Mouse (Mus musculus) midbrain, embryonic 13.5 days (tissue): ENCODE measurements around the gene Psg25. TPM values are rescaled to one million over a fixed set of nuclear protein-coding genes. Genes with fewer than 3 reads are reported as not detected.
"Not testable (repeated sequence)": the region's sequence is repeated elsewhere in the genome, so short reads cannot be mapped to it uniquely, and the experiment has no call there.

Source experiments
- ATAC-seq: fragments of 200-750 bp; cut with Nextera tagmentation; 2 replicates; pipeline ENCODE4 v1.8.0; 2017; ENCODE audit warnings: mild to moderate bottlenecking, moderate TSS enrichment, moderate library complexity
- H3K27ac ChIP-seq: fragments of 300-500 bp; sonication (generic); 2 replicates; pipeline ENCODE4 v1.5.1; 2015; ENCODE audit warnings: inconsistent platforms, mild to moderate bottlenecking, moderate library complexity
- H3K27me3 ChIP-seq: fragments of 300-500 bp; sonication (generic); 2 replicates; pipeline ENCODE4 v1.6.1; 2015; ENCODE audit warnings: mild to moderate bottlenecking, inconsistent platforms
- H3K36me3 ChIP-seq: fragments of 300-500 bp; sonication (generic); 2 replicates; pipeline ENCODE4 v1.6.1; 2015; ENCODE audit warnings: mild to moderate bottlenecking, inconsistent platforms
- H3K4me1 ChIP-seq: fragments of 300-500 bp; sonication (generic); replicated peaks from 2 replicates; pipeline ENCODE4 v1.6.1; 2015; ENCODE audit warnings: inconsistent platforms
- H3K4me2 ChIP-seq: fragments of 300-500 bp; sonication (generic); replicated peaks from 2 replicates; pipeline ENCODE4 v1.6.1; 2015; ENCODE audit warnings: moderate library complexity, mild to moderate bottlenecking, inconsistent platforms
- H3K4me3 ChIP-seq: fragments of 300-500 bp; sonication (generic); replicated peaks from 2 replicates; pipeline ENCODE4 v1.5.1; 2015; ENCODE audit warnings: mild to moderate bottlenecking, inconsistent platforms
- H3K9ac ChIP-seq: fragments of 300-500 bp; sonication (generic); replicated peaks from 2 replicates; pipeline ENCODE4 v1.6.1; 2015; ENCODE audit warnings: mild to moderate bottlenecking, inconsistent platforms
- H3K9me3 ChIP-seq: fragments of 300-500 bp; sonication (generic); 2 replicates; pipeline ENCODE4 v1.6.1; 2016; ENCODE audit warnings: mild to moderate bottlenecking, inconsistent platforms
- WGBS: fragments of 180-500 bp; shearing (Covaris S2); methylation state at CpG from one replicate; pipeline ENCODE4 v1.1.7; 2015; 5-methylcytosine and 5-hydroxymethylcytosine counted together
- polyA plus RNA-seq: library from polyadenylated mRNA; unstranded; fragments of >200 nt; fragmentation: Nextera tagmentation; extraction: Ambion mirVana; gene quantifications from 2 replicates; pipeline ENCODE4 v1.2.1, GENCODE M21; 2015

The Psg25 gene
- not detected in 2 replicates for polyA plus RNA-seq

DNA sequence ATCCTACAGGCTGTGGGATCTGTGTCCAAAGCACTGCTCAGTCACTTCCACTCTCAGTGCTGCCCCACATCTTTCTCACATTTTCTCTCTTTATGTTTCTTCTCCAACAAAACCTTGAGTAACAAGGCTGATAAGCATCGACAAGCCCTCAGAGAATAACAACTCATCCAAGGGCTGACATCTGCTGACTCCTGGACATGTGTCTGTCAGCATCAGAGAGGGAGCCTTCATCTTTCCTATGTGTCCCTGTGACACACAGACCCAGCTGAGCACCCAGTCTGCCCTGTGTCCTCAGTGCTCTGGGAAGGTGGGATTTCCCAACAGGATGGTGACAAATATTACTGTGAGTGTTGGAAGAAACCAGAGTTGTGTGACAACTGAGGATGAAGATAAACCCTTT is at the start of gene Psg25:
Gene Psg25, minus strand, starts transcription at position 101 of the 400 bp plus-strand sequence.
- Histone ChIP-seq H3K36me3 (no peaks in the 10 kb centered on the region), H3K9me3 (peaks cover 4% of the 10 kb centered on the region; the same call in 1 of the 2 replicates), H3K9ac (no peak within 1 kb of the TSS), H3K27ac (no peak within 1 kb of the TSS), H3K4me3 (no peak within 1 kb of the TSS), H3K4me1 (no peaks in the 10 kb centered on the region), H3K27me3 (no peaks in the 10 kb centered on the region), H3K4me2 (no peak within 1 kb of the TSS)
- no peak for ATAC-seq
- 69% methylated on average over 1 of the region's 1 CpGs for WGBS

- H3K4me2 ChIP-seq: no peak within 1 kb of the TSS
Measured at GRCm38 (mm10) chr7:18567205-18567604, 35.1 kb upstream of the Psg25 start, which contains the start of gene Psg27. Gene Psg27 (minus strand): TSS chr7:18567305.

GRCm38 (mm10) chr7:18559850-18560249 is 27.8 kb upstream of the Psg25 start:
- Histone ChIP-seq H3K4me3 (no peak overlapping the region), H3K36me3 (no peaks in the 10 kb centered on the region), H3K27ac (no peak overlapping the region), H3K4me1 (no peaks in the 10 kb centered on the region), H3K9ac (no peak overlapping the region), H3K9me3 (peaks cover 9% of the 10 kb centered on the region; the same call in 1 of the 2 replicates), H3K27me3 (no peaks in the 10 kb centered on the region), H3K4me2 (no peak overlapping the region)
- no peak for ATAC-seq

More at GRCm38 (mm10) chr7:18567205-18567604, 35.1 kb upstream of the Psg25 start, which contains the start of gene Psg27:
- Histone ChIP-seq H3K4me3 (no peak within 1 kb of the TSS), H3K9ac (no peak within 1 kb of the TSS), H3K36me3 (no peaks in the 10 kb centered on the region), H3K4me1 (no peaks in the 10 kb centered on the region), H3K27ac (no peak within 1 kb of the TSS), H3K27me3 (no peaks in the 10 kb centered on the region), H3K9me3 (peaks cover 9% of the 10 kb centered on the region; the same call in 1 of the 2 replicates)
- no peak for ATAC-seq
- WGBS: 79% methylated on average over 3 of the region's 3 CpGs

DNA sequence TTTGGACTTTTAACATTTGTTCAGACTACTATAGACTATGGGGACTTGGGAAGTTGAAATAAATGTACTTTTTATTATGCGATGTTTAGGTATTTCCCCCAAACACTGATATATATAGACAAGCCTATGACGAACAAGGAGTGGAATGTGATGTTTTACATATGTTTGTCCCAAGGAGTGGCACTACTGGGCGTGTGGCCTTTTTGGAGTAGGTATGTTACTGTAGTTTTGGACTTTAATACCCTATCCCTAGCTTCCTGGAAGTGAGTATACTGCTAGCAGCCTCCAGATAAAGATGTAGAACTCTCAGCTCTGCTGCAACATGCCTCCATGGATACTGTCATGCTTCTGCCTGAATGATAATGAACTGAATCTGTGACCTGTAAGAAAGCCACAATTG is 23.7 kb upstream of the Psg25 start:
- H3K27ac ChIP-seq, ATAC-seq, H3K36me3 ChIP-seq, H3K9me3 ChIP-seq, H3K4me1 ChIP-seq, H3K9ac ChIP-seq, H3K27me3 ChIP-seq, H3K4me2 ChIP-seq, H3K4me3 ChIP-seq: not testable (repeated sequence)
- 86% methylated on average over 3 of the region's 3 CpGs for WGBS

DNA sequence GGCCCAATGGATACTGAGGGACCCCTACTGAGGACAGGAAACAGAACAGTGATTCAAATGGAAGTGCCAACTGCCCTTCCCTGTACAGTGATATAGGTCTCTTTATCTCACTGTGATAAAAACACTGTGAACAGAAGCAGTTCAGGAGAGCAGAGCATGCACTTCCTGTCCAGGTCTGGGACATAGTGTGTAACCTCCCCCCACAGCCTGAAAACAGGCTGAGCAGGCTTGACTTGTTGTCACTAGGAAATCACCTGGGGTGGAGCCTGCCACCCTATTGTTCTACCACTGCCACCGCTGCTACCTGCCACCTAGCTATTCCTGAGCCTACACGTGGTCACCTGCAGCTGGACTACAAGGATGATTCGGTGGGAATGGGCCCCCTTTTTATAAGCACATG is 1.4 kb upstream of the Psg25 start:
- Histone ChIP-seq H3K27me3 (no peaks in the 10 kb centered on the region), H3K36me3 (no peaks in the 10 kb centered on the region), H3K4me1 (no peaks in the 10 kb centered on the region), H3K27ac (no peak overlapping the region), H3K9me3 (peaks cover 4% of the 10 kb centered on the region; the same call in 1 of the 2 replicates), H3K4me2 (no peak overlapping the region), H3K9ac (no peak overlapping the region), H3K4me3 (no peak overlapping the region)
- WGBS: 61% methylated on average over 3 of the region's 3 CpGs
- ATAC-seq: no peak

DNA sequence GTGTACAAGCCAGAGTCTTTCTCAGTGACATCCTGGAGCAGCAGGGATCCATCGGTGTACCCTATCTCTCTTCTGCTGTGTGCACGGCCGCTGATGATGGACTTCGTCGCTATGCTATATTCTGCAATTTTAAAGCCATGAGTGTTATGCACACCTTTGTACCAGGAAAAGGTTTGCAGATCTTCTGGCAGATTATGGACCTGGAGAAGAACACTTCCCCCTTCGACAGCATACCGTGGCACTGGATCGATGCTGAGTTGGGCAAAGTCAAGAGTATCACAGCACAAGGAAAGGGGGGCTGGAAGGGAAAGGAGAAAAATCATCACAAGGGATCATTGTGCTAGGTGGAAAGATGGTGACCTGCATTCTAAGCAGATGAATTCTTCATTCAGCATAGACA is 7.4 kb downstream of the Psg25 start:
- no peak for ATAC-seq
- 95% methylated on average over 8 of the region's 8 CpGs for WGBS

GRCm38 (mm10) chr7:18512848-18513247 is 19.2 kb downstream of the Psg25 start:
- H3K9ac ChIP-seq, H3K36me3 ChIP-seq, H3K4me3 ChIP-seq, H3K4me2 ChIP-seq, H3K9me3 ChIP-seq, H3K27ac ChIP-seq, H3K27me3 ChIP-seq, ATAC-seq, H3K4me1 ChIP-seq: not testable (repeated sequence)

More for the DNA sequence above, 7.4 kb downstream of the Psg25 start:
- no peak overlapping the region for H3K4me3 ChIP-seq
- no peak overlapping the region for H3K4me2 ChIP-seq
- H3K27ac ChIP-seq: no peak overlapping the region
- H3K36me3 ChIP-seq: no peaks in the 10 kb centered on the region
- H3K9ac ChIP-seq: no peak overlapping the region
- 0 out of 2 replicates have a peak, but pooled peaks cover 6% of the 10 kb centered on the region for H3K9me3 ChIP-seq
- no peaks in the 10 kb centered on the region for H3K4me1 ChIP-seq
- no peaks in the 10 kb centered on the region for H3K27me3 ChIP-seq

- H3K36me3 ChIP-seq, H3K9ac ChIP-seq, H3K27me3 ChIP-seq, H3K4me1 ChIP-seq, H3K27ac ChIP-seq, H3K9me3 ChIP-seq, H3K4me2 ChIP-seq, H3K4me3 ChIP-seq, ATAC-seq: not testable (repeated sequence)
- 65% methylated on average over 2 of the region's 2 CpGs for WGBS
Measured at GRCm38 (mm10) chr7:18512417-18512816, 19.7 kb downstream of the Psg25 start.

DNA sequence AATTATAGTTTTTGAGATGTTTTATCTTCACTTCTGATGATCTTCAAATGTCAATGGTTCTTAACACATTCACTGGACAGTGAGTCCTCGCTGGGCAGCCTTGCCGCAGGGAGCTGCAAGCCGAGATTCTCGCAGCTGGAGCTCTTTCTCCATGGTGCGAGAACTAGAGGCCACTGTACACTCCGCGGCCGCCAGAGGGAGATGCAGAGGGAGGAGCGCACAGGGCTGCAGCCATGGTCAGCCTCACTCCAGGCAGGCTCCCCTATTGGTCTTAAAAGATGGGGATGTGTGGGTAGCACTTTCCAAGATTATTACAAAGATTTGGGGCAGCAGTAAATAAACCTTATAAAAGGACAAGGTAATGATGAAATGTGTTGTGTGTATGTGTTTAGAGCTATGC is 20.6 kb downstream of the Psg25 start:
- H3K27ac ChIP-seq: no peak overlapping the region

DNA sequence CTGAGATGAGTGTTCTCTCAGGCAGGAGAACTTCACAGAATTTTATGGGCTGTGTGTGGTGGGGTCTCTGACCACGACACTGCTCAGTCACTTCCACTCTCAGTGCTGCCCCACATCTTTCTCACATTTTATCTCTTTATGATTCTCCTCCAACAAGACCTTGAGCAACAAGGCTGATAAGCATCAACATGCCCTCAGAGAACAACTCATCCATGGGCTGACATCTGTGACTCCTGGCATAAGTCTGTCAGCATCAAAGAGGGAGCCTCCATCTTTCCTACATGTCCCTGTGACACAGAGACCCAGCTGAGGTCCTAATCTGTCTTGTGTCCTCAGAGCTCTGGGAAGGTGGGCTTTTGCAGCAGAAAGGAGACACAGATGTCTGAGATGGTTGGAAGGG is 48.0 kb downstream of the Psg25 start, which contains the start of gene Psg26:
Gene Psg26, minus strand, starts transcription at position 101 of the 400 bp plus-strand sequence.
- Histone ChIP-seq H3K27ac (no peak within 1 kb of the TSS), H3K36me3 (no peaks in the 10 kb centered on the region), H3K9me3 (peaks cover 38% of the 10 kb centered on the region), H3K27me3 (no peaks in the 10 kb centered on the region), H3K4me1 (no peaks in the 10 kb centered on the region), H3K4me2 (no peak within 1 kb of the TSS), H3K4me3 (no peak within 1 kb of the TSS), H3K9ac (no peak within 1 kb of the TSS)
- ATAC-seq: no peak
- WGBS: 62% methylated on average over 1 of the region's 1 CpGs

More for the DNA sequence above, 20.6 kb downstream of the Psg25 start:
- H3K36me3 ChIP-seq: no peaks in the 10 kb centered on the region
- H3K4me2 ChIP-seq: no peak overlapping the region
- H3K9ac ChIP-seq: no peak overlapping the region
- no peak overlapping the region for H3K4me3 ChIP-seq
- 19% methylated on average over 9 of the region's 9 CpGs for WGBS
- no peaks in the 10 kb centered on the region for H3K4me1 ChIP-seq
- H3K27me3 ChIP-seq: no peaks in the 10 kb centered on the region
- no peaks in the 10 kb centered on the region for H3K9me3 ChIP-seq
- ATAC-seq: no peak

Other genes with a start within 250 kb of the Psg25 start
- gene Psg18, start 177.3 kb downstream of the Psg25 start, polyA plus RNA-seq: not detected in 2 replicates
- not detected in 2 replicates for gene Psg28, start 100.2 kb downstream of the Psg25 start, polyA plus RNA-seq
- not detected in 2 replicates for gene Psg26, start 48.1 kb downstream of the Psg25 start, polyA plus RNA-seq
- not detected in 2 replicates for gene Psg27, start 35.0 kb upstream of the Psg25 start, polyA plus RNA-seq
- not detected in 2 replicates for gene Psg23, start 84.2 kb upstream of the Psg25 start, polyA plus RNA-seq
- gene Psg21, start 124.5 kb upstream of the Psg25 start, polyA plus RNA-seq: not detected in 2 replicates
- gene Psg20, start 153.9 kb upstream of the Psg25 start, polyA plus RNA-seq: not detected in 2 replicates
- gene Psg22, start 185.8 kb upstream of the Psg25 start, polyA plus RNA-seq: not detected in 2 replicates